Mouse (Mus musculus): Measurements from ENCODE around the gene Ube2d2b.

Gene Ube2d2b

GRCm38 (mm10) chr5:107855546-107855945 is 25.6 kb downstream of the Ube2d2b start:
- DNase-seq (ENCODE audit: low read depth, low spot score), result no peak

GRCm38 (mm10) chr5:107858963-107859362 is 29.1 kb downstream of the Ube2d2b start:
- DNase-seq (ENCODE audit: low read depth, low spot score), result no peak

- no peak for DNase-seq (ENCODE audit: low read depth, low spot score)
Observed at GRCm38 (mm10) chr5:107863971-107864370, 34.1 kb downstream of the Ube2d2b start.

- no peak for DNase-seq (ENCODE audit: low read depth, low spot score)
Observed at GRCm38 (mm10) chr5:107866127-107867126, 36.5 kb downstream of the Ube2d2b start.

GRCm38 (mm10) chr5:107867970-107868904 is 38.3 kb downstream of the Ube2d2b start:
- DNase-seq (ENCODE audit: low read depth, low spot score), result no peak

- peak; percentile 65 for DNase-seq (ENCODE audit: low read depth, low spot score)
Observed at GRCm38 (mm10) chr5:107868905-107869424, 39.1 kb downstream of the Ube2d2b start.

GRCm38 (mm10) chr5:107869701-107870100 is 39.8 kb downstream of the Ube2d2b start:
- DNase-seq (ENCODE audit: low read depth, low spot score), result no peak

GRCm38 (mm10) chr5:107873330-107873729 is 43.4 kb downstream of the Ube2d2b start:
- DNase-seq (ENCODE audit: low read depth, low spot score), result peak; percentile 48

- DNase-seq (ENCODE audit: low read depth, low spot score), result peak; percentile 73
Observed at GRCm38 (mm10) chr5:107873886-107874302, 44.0 kb downstream of the Ube2d2b start.

GRCm38 (mm10) chr5:107874561-107875260 is 44.8 kb downstream of the Ube2d2b start, which contains the start of gene Evi5:
Gene Evi5 (minus strand): TSS chr5:107875107.
- peak; percentile 86 for DNase-seq (ENCODE audit: low read depth, low spot score)

- no peak for DNase-seq (ENCODE audit: low read depth, low spot score)
Observed at GRCm38 (mm10) chr5:107875261-107875611, 45.3 kb downstream of the Ube2d2b start.

- no peak for DNase-seq (ENCODE audit: low read depth, low spot score)
Observed at GRCm38 (mm10) chr5:107877053-107877452, 47.2 kb downstream of the Ube2d2b start.

GRCm38 (mm10) chr5:107880710-107881109 is 50.8 kb downstream of the Ube2d2b start:
- no peak for DNase-seq (ENCODE audit: low read depth, low spot score)

Data from c-Kit-negative CD71-positive TER-119-positive erythroid progenitor cells, embryonic 14.5 days (primary cell).